Mouse (Mus musculus) liver, embryonic 16.5 days (tissue): ENCODE measurements around the gene Ift46. TPM values are rescaled to one million over a fixed set of nuclear protein-coding genes. Genes with fewer than 3 reads are reported as not detected.

Experiments used
- polyA plus RNA-seq: library from polyadenylated mRNA; unstranded; fragments of >200 nt; fragmentation: Nextera tagmentation; extraction: Ambion mirVana; gene quantifications from 2 replicates; pipeline ENCODE4 v1.2.1, GENCODE M21; 2015

The Ift46 gene
- polyA plus RNA-seq, 1 experiment from 2014 or later = 21.0 TPM

Other genes with a start within 250 kb of the Ift46 start
- gene Cxcr5, start 206.0 kb upstream of the Ift46 start, polyA plus RNA-seq = 0.14 TPM in 1 of 2 replicates, not detected in the other
- gene Ddx6, start 163.0 kb upstream of the Ift46 start, polyA plus RNA-seq = 4.5 and 5.5 TPM in 2 replicates
- gene Treh, start 94.7 kb upstream of the Ift46 start, polyA plus RNA-seq = not detected in 2 replicates
- 2.2 and 2.3 TPM in 2 replicates for gene Phldb1, start 32.7 kb upstream of the Ift46 start, polyA plus RNA-seq
- gene Arcn1, start 63 bp upstream of the Ift46 start, polyA plus RNA-seq = 92.8 and 95.6 TPM in 2 replicates
- gene Tmem25, start 31.4 kb downstream of the Ift46 start, polyA plus RNA-seq = 3.9 and 6.1 TPM in 2 replicates
- gene Ttc36, start 35.2 kb downstream of the Ift46 start, polyA plus RNA-seq = 166 and 200 TPM in 2 replicates
- 2.6 and 3.0 TPM in 2 replicates for gene Kmt2a, start 113.4 kb downstream of the Ift46 start, polyA plus RNA-seq
- gene Atp5l, start 152.8 kb downstream of the Ift46 start, polyA plus RNA-seq = 467 and 488 TPM in 2 replicates
- gene Ube4a, start 197.7 kb downstream of the Ift46 start, polyA plus RNA-seq = 10.0 and 11.5 TPM in 2 replicates
- 0.32 and 0.58 TPM in 2 replicates for gene Cd3g, start 212.5 kb downstream of the Ift46 start, polyA plus RNA-seq
- 0.13 and 0.52 TPM in 2 replicates for gene Cd3d, start 213.9 kb downstream of the Ift46 start, polyA plus RNA-seq
- not detected in 2 replicates for gene Cd3e, start 241.7 kb downstream of the Ift46 start, polyA plus RNA-seq